Mouse (Mus musculus) heart, adult 11 months (tissue): Measurements from ENCODE around the gene Unc80.

Experiments used
- DNase-seq: peaks from one replicate; pipeline ENCODE4 v3.0.0; 2022

The Unc80 gene

GRCm38 (mm10) chr1:66730581-66730980 lies 262.4 kb downstream of the Unc80 start:
- no peak for DNase-seq
